Mouse (Mus musculus) embryonic fibroblast, embryonic 13.5 days (primary cell): Measurements from ENCODE around the gene Map3k1.
A peak's percentile ranks its signal among the peaks of the same experiment; 100 is the strongest.

Experiments
- CTCF ChIP-seq: IDR thresholded peaks from 2 replicates; pipeline ENCODE4 v1.5.1; 2011; ENCODE audit warnings: mild to moderate bottlenecking, control low read depth, low read length, moderate library complexity, borderline replicate concordance; ENCODE audit not compliant: insufficient read depth
- POLR2A ChIP-seq: IDR thresholded peaks from 2 replicates; pipeline ENCODE4 v1.6.1; 2011; ENCODE audit warnings: low read depth, mild to moderate bottlenecking, control low read depth, low read length, moderate library complexity

GRCm38 (mm10) chr13:111797021-111797420 is 11.8 kb downstream of the Map3k1 start:
- no peak for TF ChIP-seq CTCF
- TF ChIP-seq POLR2A: 0 out of 2 replicates have a peak, but pooled peaks have one; percentile 19
